Mouse (Mus musculus) activated CD4-positive, CD25-positive, alpha-beta regulatory T cell, adult 9 weeks (primary cell): ENCODE data around the gene Mrpl24. TPM values are rescaled to one million over a fixed set of nuclear protein-coding genes. Genes with fewer than 3 reads are reported as not detected.

Experiments
- polyA plus RNA-seq: library from polyadenylated mRNA; unstranded; fragments of 100-300 nt; shearing (Covaris generic); gene quantifications from one replicate; pipeline ENCODE4 v1.2.1, GENCODE M21; 2017

Gene Mrpl24
- 147 TPM for polyA plus RNA-seq

DNA sequence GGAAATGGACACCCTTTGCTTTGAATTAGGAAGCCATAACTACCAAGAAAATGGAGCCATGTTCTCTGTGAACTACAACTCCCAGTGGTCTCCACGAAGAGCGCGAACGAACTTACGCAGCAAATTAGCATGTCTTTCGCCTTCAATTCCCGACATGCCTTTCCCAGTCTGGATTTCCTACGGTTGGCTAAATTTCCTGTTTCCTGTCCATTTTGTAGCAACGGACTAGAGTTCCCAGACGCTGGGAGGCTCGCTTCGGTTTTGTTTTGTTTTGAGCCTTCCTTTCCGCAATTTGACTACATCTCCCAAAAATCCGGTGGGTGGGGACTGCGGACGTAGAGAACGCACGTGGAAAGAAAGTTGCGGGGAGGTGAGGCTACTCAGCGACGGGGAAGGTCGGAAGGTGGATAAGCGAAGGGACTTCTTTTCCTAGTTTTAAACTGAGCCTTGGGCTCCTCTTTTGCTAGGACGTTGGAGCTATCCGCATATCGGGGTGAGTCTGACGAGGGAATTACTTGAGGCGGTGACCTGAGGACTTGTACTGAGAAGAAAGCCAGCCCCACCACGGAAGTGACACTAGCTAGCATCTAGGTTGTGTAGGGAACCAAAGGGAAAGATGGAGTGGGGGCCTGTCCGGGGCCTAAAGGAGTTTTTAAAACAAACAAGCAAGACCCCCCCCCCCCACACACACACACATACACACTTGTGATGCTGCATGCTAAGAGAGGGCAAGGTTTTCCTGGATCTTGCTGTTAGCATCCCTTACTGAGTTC lies at the start of gene Mrpl24:
TSS of gene Mrpl24 (plus strand) at position 171 of the 773 bp plus-strand sequence.

DNA sequence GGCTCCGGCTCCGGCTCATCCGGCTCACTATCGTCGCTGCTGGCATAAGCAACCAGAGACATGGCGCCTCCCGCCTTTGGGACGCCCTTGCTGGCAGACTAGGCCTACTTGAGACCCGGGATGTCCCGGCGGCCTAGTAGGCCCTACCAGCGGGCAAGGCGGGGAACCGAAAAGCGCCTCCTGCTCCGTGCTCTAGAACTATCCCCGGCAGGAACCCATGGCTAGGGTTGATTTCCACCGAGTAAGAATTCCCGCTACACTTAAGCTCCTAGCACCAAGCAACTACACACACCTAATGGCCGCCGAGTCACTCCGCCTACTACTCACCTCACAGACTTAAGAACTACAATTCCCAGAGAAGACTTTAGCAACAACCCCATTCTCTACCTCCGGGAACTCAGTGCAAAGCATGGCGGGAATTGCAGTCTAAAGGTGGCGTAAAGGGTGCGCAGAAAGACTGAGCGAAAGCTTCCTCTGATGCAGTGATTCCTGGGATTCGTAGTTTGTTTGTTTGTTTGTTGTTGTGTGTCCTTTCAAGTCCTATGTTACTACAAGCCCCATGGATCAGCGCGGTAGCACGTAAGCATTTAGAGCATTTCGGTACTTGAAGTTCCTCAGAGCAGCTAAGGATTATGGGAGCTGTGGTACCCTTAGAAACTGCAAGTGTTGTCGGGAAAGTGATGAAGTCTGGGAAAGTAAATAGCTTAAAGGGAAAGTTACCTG lies 33.9 kb upstream of the Mrpl24 start, which contains the start of gene Prcc:
TSS of gene Prcc (minus strand) at position 328 of the 723 bp plus-strand sequence.

GRCm38 (mm10) chr3:87905880-87906485 lies 13.3 kb upstream of the Mrpl24 start, which contains the start of gene Hdgf:
Gene Hdgf (plus strand): TSS chr3:87906321.

GRCm38 (mm10) chr3:87930078-87930795 lies 10.9 kb downstream of the Mrpl24 start, which contains the start of the genes Isg20l2 and Rrnad1:
Gene Isg20l2 (plus strand): TSS chr3:87930314.
Gene Rrnad1 (minus strand): TSS chr3:87930717.

DNA sequence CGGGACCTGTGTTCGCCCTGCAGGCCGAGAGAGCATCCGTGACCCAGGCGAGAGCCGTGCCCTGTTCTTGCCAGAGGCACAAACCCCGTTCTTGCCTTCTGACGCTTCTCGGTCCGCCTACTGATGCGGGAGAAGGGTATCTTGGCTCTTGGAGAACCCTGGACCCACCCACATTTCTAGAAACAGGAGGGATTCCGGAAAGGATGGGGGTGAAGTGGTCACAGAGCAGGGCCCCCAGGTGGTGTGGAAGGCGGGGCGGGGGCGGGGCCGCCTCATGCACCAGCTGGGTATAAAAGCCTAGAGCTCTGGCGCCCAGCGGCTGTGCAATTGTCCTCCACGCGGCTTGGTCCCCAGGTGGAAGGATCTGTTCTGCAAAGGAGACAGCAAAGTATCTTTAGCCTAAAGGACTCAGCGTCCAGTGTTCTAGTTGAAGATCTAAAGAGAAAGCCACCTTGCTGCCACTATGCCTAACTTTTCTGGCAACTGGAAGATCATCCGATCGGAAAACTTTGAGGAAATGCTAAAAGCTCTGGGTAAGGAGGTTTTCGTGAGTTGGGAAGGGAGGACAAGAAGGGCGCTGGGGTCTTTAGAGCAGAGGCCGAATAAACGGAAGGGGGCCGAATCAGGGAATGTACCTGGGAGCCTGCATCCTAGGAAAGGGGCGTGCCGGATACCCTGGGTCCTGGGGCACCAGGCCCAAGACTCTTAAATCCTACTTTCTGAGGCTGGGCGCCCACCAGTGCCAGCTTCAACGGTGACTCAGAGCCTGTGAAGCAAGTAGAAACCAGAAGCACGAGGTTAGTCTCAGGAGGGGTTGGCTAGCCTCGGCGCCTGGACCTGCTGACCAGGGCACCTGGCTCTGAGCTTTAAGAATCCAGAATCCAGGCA lies 29.3 kb downstream of the Mrpl24 start, which contains the start of gene Crabp2:
TSS of gene Crabp2 (plus strand) at position 289 of the 888 bp plus-strand sequence.

GRCm38 (mm10) chr3:87970939-87971488 lies 51.7 kb downstream of the Mrpl24 start, which contains the start of gene Nes:
Gene Nes (plus strand): TSS chr3:87971078.

Other genes starting within 250 kb of the Mrpl24 start
- gene Lrrc71, start 170.9 kb upstream of the Mrpl24 start, polyA plus RNA-seq = 0.62 TPM
- gene Ntrk1, start 124.3 kb upstream of the Mrpl24 start, polyA plus RNA-seq = not detected
- gene Insrr, start 122.6 kb upstream of the Mrpl24 start, polyA plus RNA-seq = 0.71 TPM
- 122 TPM for gene Pear1, start 95.2 kb upstream of the Mrpl24 start, polyA plus RNA-seq
- 329 TPM for gene Sh2d2a, start 72.8 kb upstream of the Mrpl24 start, polyA plus RNA-seq
- gene Prcc, start 33.9 kb upstream of the Mrpl24 start, polyA plus RNA-seq = 12.1 TPM
- gene Hdgf, start 13.2 kb upstream of the Mrpl24 start, polyA plus RNA-seq = 31.6 TPM
- 8.2 TPM for gene Isg20l2, start 10.8 kb downstream of the Mrpl24 start, polyA plus RNA-seq
- gene Rrnad1, start 11.2 kb downstream of the Mrpl24 start, polyA plus RNA-seq = 24.7 TPM
- gene Crabp2, start 29.2 kb downstream of the Mrpl24 start, polyA plus RNA-seq = not detected
- not detected for gene Nes, start 51.6 kb downstream of the Mrpl24 start, polyA plus RNA-seq
- not detected for gene Bcan, start 80.7 kb downstream of the Mrpl24 start, polyA plus RNA-seq
- not detected for gene Hapln2, start 108.1 kb downstream of the Mrpl24 start, polyA plus RNA-seq
- 30.5 TPM for gene Gpatch4, start 123.6 kb downstream of the Mrpl24 start, polyA plus RNA-seq
- 102 TPM for gene Naxe, start 139.0 kb downstream of the Mrpl24 start, polyA plus RNA-seq
- gene Ttc24, start 158.8 kb downstream of the Mrpl24 start, polyA plus RNA-seq = not detected
- gene Iqgap3, start 162.5 kb downstream of the Mrpl24 start, polyA plus RNA-seq = 0.97 TPM
- gene Mef2d, start 222.9 kb downstream of the Mrpl24 start, polyA plus RNA-seq = 27.2 TPM